Mouse (Mus musculus): Measurements from ENCODE around the gene Stard8.
"Not testable (repeated sequence)": the region's sequence is repeated elsewhere in the genome, so short reads cannot be mapped to it uniquely, and the experiment has no call there.

Gene Stard8

GRCm38 (mm10) chrX:99046360-99047055 is 43.5 kb downstream of the Stard8 start:
- in situ Hi-C loops (cut with MboI): no loop called here

- in situ Hi-C loops (cut with MboI): no loop called here
These were observed 45.1 kb downstream of the Stard8 start for GRCm38 (mm10) chrX:99048111-99048510.

GRCm38 (mm10) chrX:99049247-99049646 is 46.2 kb downstream of the Stard8 start:
- in situ Hi-C loops (cut with MboI): no loop called here

GRCm38 (mm10) chrX:99050736-99051481 is 47.9 kb downstream of the Stard8 start:
- in situ Hi-C loops (cut with MboI): no loop called here

GRCm38 (mm10) chrX:99052255-99052654 is 49.2 kb downstream of the Stard8 start:
- in situ Hi-C loops (cut with MboI): no loop called here

- in situ Hi-C loops (cut with MboI): no loop called here
These were observed 51.5 kb downstream of the Stard8 start for GRCm38 (mm10) chrX:99054512-99054911.

GRCm38 (mm10) chrX:99057772-99058440 is 54.9 kb downstream of the Stard8 start:
- in situ Hi-C loops (cut with MboI): no loop called here

- in situ Hi-C loops (cut with MboI): no loop called here
These were observed 56.1 kb downstream of the Stard8 start for GRCm38 (mm10) chrX:99059119-99059518.

GRCm38 (mm10) chrX:99065582-99065981 is 62.5 kb downstream of the Stard8 start:
- in situ Hi-C loops (cut with MboI): no loop called here

GRCm38 (mm10) chrX:99066550-99066949 is 63.5 kb downstream of the Stard8 start:
- in situ Hi-C loops (cut with MboI): no loop called here

- in situ Hi-C loops (cut with MboI): no loop called here
These were observed 64.2 kb downstream of the Stard8 start for GRCm38 (mm10) chrX:99067232-99067631.

GRCm38 (mm10) chrX:99067671-99068151 is 64.7 kb downstream of the Stard8 start:
- in situ Hi-C loops (cut with MboI): no loop called here

- in situ Hi-C loops (cut with MboI): no loop called here
These were observed 68.1 kb downstream of the Stard8 start for GRCm38 (mm10) chrX:99071188-99071587.

GRCm38 (mm10) chrX:99072596-99072995 is 69.5 kb downstream of the Stard8 start:
- in situ Hi-C loops (cut with MboI): no loop called here

- in situ Hi-C loops (cut with MboI): no loop called here
These were observed 72.1 kb downstream of the Stard8 start for GRCm38 (mm10) chrX:99075111-99075510.

- in situ Hi-C loops (cut with MboI): no loop called here
These were observed 73.4 kb downstream of the Stard8 start for GRCm38 (mm10) chrX:99076460-99076859.

GRCm38 (mm10) chrX:99078374-99078892 is 75.4 kb downstream of the Stard8 start:
- in situ Hi-C loops (cut with MboI): not testable (repeated sequence)

- in situ Hi-C loops (cut with MboI): no loop called here
These were observed 89.7 kb downstream of the Stard8 start for GRCm38 (mm10) chrX:99092704-99093103.

GRCm38 (mm10) chrX:99111088-99111724 is 108.2 kb downstream of the Stard8 start:
- in situ Hi-C loops (cut with MboI): not testable (repeated sequence)

GRCm38 (mm10) chrX:99119510-99119909 is 116.5 kb downstream of the Stard8 start:
- in situ Hi-C loops (cut with MboI): no loop called here
